Mouse (Mus musculus): ENCODE measurements around the gene Tspan33.

The Tspan33 gene

DNA sequence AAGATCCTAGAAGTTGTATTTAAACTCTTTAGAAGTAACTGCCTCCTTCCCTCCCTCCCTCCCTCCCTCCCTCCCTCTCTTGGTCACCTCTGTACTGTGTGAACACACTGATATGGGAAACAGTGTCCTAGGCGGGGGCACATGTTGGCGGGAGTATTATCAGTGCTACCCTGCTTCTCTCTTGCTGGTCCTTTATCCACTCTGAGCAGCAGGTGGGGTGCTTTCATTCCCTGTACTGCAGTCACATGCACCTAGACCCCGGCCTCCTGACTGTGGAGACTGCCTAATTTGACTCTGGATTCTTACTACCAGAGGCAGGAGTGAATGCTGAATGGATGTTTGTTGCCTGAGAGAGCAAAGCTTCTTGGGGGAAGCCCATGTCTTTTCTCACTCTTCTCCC, 3.5 kb downstream of the Tspan33 start:
- no peak for DNase-seq (ENCODE audit: low read depth, low spot score)

DNA sequence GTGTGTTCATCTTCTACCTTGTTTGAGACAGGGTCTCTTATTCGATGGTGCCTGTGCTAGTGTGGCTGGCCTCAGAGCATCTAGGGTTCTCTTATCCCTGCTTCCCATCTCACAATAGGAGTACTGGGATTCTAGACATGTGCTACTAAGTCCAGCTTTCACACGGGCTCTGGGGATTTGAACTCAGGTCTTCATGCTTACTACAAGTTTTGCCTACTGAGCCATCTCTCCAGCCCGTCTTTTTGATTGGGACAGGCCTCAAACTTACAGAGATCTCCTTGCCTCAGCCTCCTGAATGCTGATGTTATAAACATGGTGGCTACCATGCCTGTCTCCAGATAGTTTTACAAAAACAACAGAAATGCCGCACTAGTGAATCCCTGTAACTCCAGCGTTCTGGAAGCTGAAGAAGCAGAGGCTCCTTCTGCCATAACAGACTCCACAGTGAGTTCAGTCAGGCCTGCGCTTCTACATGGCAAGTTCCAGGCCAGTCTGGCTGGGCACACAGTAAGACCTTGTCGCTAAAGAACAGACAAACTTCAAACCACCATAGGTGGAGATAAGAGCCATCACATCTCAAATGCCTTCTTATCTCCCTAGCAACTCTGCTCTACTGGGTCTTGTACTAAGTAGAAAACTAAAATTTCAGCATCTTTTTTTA, 5.2 kb downstream of the Tspan33 start:
- no peak for DNase-seq (ENCODE audit: low read depth, low spot score)

GRCm38 (mm10) chr6:29701051-29701450, 7.0 kb downstream of the Tspan33 start:
- DNase-seq (ENCODE audit: low read depth, low spot score): no peak

- no peak for DNase-seq (ENCODE audit: low read depth, low spot score)
Observed at GRCm38 (mm10) chr6:29702126-29702525, 8.1 kb downstream of the Tspan33 start.

- DNase-seq (ENCODE audit: low read depth, low spot score): no peak
Observed at GRCm38 (mm10) chr6:29704143-29704542, 10.1 kb downstream of the Tspan33 start.

GRCm38 (mm10) chr6:29707902-29708301, 13.9 kb downstream of the Tspan33 start:
- DNase-seq (ENCODE audit: low read depth, low spot score): no peak

DNA sequence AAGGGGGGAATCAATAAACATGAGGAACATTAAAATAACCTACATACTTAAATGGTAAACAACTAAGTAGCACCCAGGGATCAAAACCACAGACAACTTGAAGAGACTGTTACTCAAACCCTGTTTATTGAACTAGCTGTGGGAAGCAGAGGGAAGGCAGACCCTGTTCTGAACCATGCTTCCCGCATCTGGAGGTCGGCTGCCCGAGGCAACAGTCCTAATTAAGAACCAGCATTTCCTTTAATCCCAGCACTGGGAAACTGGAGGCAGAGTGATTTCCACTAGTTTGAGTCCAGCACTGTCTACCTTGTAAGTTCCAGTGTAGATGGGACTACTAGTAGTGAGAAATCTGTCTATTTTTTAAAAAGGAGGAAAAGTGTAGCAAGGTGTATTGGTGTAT, 17.3 kb downstream of the Tspan33 start:
- DNase-seq (ENCODE audit: low read depth, low spot score): no peak

DNA sequence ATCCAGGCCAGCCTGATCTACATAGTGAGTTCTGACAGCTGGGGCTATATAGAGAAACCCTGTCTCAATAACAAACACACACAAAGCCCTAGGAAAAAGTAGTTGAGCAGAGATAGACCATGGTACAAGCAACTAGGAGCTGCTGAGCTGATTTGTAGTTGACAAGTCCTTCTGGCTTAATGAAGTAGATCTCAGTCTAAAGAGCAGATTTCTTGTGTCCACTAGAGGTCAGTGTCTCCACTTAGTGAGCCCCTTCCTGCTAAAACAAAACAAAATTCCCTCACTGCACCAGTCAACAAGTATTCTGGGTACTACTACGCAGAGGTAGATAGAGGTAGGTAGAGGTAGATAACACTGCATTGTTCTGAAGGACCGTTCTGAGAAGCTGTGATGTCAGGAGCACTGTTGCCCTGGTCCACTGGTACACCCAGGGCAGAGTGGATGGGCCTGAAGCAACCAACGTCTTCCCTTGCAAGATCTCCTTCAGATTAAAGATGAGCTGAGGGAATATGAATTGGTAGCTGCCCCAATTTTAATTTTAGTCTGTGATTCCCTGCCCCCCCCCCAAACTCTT, 18.1 kb downstream of the Tspan33 start:
- peak; percentile 59 for DNase-seq (ENCODE audit: low read depth, low spot score)

- no peak for DNase-seq (ENCODE audit: low read depth, low spot score)
Observed at GRCm38 (mm10) chr6:29716624-29717365, 22.8 kb downstream of the Tspan33 start.

GRCm38 (mm10) chr6:29717541-29717940, 23.5 kb downstream of the Tspan33 start:
- DNase-seq (ENCODE audit: low read depth, low spot score): no peak

GRCm38 (mm10) chr6:29717952-29718521, 24.0 kb downstream of the Tspan33 start:
- DNase-seq (ENCODE audit: low read depth, low spot score): no peak

- no peak for DNase-seq (ENCODE audit: low read depth, low spot score)
Observed at GRCm38 (mm10) chr6:29718894-29719329, 24.9 kb downstream of the Tspan33 start.

DNA sequence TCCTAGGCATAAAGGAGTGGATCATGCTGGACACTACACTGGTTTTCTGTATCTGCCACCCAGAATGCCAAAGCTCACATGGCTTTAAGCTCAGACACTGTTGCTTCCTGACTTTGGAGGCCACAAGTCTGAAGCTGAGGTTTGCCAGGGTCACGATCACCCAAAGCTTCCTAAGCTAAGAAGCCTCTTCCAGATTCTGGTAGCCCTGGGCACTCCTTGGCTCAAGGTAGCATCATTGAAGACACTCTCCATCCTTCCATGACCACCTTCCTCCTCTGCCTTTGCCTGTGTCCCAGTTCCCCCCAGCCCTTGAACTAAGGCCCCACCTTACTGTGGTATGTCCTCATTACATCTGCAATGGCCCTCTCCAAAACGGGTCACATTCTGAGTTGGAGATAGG, 27.9 kb downstream of the Tspan33 start:
- no peak for DNase-seq (ENCODE audit: low read depth, low spot score)

- no peak for DNase-seq (ENCODE audit: low read depth, low spot score)
Observed at GRCm38 (mm10) chr6:29726576-29727200, 32.7 kb downstream of the Tspan33 start.

DNA sequence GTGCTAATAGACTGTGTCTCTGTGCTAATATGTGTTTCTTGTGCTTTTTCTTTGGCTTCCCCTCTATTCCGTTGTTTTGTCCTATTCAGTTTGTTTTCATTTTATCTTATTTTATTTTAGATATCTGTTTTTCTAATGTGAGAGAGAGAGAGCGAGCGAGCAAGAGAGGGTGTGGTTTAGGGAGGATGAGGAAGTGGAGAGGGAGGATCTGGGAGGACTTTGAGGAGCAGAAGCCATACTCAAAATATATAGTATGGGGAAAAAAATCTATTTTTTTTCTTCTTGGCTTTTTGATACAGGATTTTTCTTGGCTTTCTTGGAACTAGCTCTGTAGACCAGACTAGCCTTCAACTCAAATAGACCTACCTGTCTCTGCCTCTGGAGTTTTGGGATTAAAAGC, 34.0 kb downstream of the Tspan33 start:
- DNase-seq (ENCODE audit: low read depth, low spot score): no peak

GRCm38 (mm10) chr6:29729491-29729890, 35.5 kb downstream of the Tspan33 start:
- DNase-seq (ENCODE audit: low read depth, low spot score): no peak

DNA sequence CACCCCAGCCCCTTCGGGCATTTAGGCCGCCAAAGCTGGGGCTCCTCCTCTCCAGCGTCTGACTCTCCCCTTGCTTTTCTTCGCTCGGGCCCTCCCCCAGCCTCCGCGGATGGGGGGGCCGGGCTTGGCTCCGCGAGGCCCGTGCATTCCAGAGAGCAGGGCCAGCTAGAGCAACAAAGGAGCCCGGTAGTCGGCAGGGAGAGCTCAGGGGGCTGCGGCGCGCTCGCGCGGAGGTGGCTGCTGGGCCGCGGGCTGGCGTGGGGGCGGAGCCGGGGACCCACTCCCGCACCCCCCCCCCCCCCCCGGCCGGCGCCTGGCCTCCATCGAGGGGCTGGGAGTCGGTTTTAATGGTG, 41.3 kb downstream of the Tspan33 start, which contains the start of gene Smo:
Gene Smo (plus strand): TSS at position 168 of the 353 bp plus-strand sequence.
- DNase-seq (ENCODE audit: low read depth, low spot score): no peak

DNA sequence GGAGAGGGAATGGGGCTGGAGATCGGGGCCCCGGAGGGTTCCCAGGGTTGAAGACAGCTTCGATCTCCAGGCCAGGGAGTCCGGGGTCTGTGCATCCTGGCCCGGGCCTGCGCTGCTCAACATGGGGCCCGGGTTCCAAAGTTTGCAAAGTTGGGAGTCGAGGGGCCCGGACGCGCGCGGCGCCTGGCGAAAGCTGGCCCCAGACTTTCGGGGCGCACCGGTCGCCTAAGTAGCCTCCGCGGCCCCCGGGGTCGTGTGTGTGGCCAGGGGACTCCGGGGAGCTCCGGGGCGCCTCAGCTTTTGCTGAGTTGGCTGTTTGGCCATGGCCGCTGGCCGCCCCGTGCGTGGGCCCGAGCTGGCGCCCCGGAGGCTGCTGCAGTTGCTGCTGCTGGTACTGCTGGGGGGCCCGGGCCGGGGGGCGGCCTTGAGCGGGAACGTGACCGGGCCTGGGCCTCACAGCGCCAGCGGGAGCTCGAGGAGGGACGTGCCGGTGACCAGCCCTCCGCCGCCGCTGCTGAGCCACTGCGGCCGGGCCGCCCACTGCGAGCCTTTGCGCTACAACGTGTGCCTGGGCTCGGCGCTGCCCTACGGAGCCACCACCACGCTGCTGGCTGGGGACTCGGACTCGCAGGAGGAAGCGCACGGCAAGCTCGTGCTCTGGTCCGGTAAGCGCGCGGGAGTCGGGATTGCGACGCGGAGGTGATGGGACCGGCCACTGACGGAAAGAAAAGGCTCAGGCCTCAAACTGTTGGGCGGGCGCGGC, 41.8 kb downstream of the Tspan33 start:
- DNase-seq (ENCODE audit: low read depth, low spot score): peak; percentile 44

DNA sequence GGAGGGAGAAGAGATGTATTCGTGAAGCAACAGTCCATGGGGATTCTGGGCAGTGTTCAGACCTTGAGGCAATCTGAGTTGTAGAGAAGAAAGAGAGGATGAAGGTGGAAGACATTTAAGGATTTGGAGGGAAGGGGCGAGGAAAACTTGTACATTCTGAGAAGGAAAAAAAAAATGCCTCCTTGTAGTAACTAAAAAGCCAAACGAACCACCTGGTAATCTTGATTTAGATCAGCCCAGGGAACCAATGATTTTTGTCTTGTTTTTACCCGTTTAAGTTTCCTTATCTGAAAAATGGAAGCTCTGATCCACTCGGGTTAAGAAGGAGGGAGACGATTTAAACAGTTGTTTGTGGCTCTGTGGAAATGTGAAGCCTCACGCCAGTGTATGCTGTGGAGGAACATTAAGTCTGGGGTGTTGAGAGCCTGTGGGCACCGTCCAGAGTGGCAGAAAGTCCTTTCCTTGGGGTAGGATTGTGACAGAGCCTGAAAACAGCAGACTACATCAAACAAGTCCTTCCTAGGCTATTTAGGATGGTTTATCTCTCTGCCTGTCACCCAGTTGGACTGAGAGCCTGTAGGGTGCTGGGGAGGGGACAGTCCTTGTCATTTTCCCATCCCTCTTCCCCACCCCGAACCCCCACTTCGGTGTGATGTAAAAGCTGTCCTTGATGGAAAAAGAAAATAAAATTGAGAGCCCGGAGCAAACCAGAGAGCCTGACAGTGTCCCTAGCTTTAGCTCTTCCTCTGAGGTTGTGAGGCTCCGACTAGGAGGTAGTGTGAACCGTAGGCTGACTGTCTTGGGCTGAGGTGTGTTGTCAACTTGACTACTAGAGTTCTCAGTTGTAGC, 42.8 kb downstream of the Tspan33 start:
- DNase-seq (ENCODE audit: low read depth, low spot score): peak; percentile 21

- no peak for DNase-seq (ENCODE audit: low read depth, low spot score)
Observed at GRCm38 (mm10) chr6:29751466-29752152, 57.6 kb downstream of the Tspan33 start.
